Mouse (Mus musculus): ENCODE measurements at regions not wholly inside any gene's neighbourhood (a gene's known extent, or its start where the extent isn't known, plus 50 kb on each side); places are given as distances from the start of the nearest gene placed in this dataset.
A peak's percentile ranks its signal among the peaks of the same experiment; 100 is the strongest.

GRCm38 (mm10) chr13:70195854-70196253 is 393.7 kb downstream of the Med10 start:
- Histone ChIP-seq H3K9ac (ENCODE audit: low read depth, low read length) (no peak overlapping the region), H3K4me1 (replicated peaks; ENCODE audit: insufficient read depth, low read length) (no peaks in the 10 kb centered on the region; the same call in 1 of the 2 replicates), H3K9me3 (replicated peaks; ENCODE audit: low read length) (no peaks in the 10 kb centered on the region), H3K27me3 (ENCODE audit: insufficient read depth, low read length) (no peaks in the 10 kb centered on the region), H3K4me2 (ENCODE audit: low read length) (no peak overlapping the region), H3K27ac (no peak overlapping the region), H3K4me3 (replicated peaks; ENCODE audit: low read depth, low read length) (no peak overlapping the region), H3K36me3 (ENCODE audit: insufficient read depth, low read length) (no peaks in the 10 kb centered on the region)
- TF ChIP-seq CTCF (IDR thresholded peaks at IDR 0.05; ENCODE audit: low read depth): no peak
- 85% methylated on average over 4 of the region's 4 CpGs for WGBS
- ATAC-seq (replicated peaks; ENCODE audit: low FRiP score, low read depth) (no peak), DNase-seq (ENCODE audit: low spot score) (no peak)

DNA sequence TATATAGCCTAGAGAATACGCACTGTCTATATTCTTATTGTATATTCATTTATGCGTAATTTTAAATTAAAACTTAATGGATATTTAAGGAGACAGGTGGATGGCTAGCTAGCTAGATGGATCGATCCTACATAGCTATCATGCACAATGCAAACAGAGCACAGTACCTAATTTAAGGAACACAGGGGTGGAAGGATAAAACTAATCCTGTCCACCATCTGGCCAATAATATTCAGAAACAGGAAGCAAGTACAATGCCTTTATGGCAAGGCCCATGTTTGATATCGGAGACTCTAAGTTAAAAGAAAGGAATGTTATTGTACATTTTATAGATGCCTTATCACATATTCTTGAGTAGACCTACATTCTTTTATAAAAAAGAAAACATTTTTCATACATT is 396.4 kb downstream of the Med10 start:
- DNase-seq (ENCODE audit: low spot score): no peak
- H3K36me3 ChIP-seq (ENCODE audit: insufficient read depth, low read length): no peaks in the 10 kb centered on the region
- H3K27ac ChIP-seq: no peak overlapping the region
- no peak overlapping the region for H3K9ac ChIP-seq (ENCODE audit: low read depth, low read length)
- H3K4me3 ChIP-seq (replicated peaks; ENCODE audit: low read depth, low read length): no peak overlapping the region
- no peak for TF ChIP-seq CTCF (IDR thresholded peaks at IDR 0.05; ENCODE audit: low read depth)
- 83% methylated on average over 4 of the region's 4 CpGs for WGBS
- no peak overlapping the region for H3K4me2 ChIP-seq (ENCODE audit: low read length)
- no peaks in the 10 kb centered on the region for H3K9me3 ChIP-seq (replicated peaks; ENCODE audit: low read length)
- H3K27me3 ChIP-seq (ENCODE audit: insufficient read depth, low read length): no peaks in the 10 kb centered on the region
- no peak for ATAC-seq (replicated peaks; ENCODE audit: low FRiP score, low read depth)
- H3K4me1 ChIP-seq (replicated peaks; ENCODE audit: insufficient read depth, low read length): no peaks in the 10 kb centered on the region

GRCm38 (mm10) chr13:70199087-70199486 is 396.9 kb downstream of the Med10 start:
- Histone ChIP-seq H3K4me1 (replicated peaks; ENCODE audit: insufficient read depth, low read length) (no peaks in the 10 kb centered on the region), H3K36me3 (ENCODE audit: insufficient read depth, low read length) (no peaks in the 10 kb centered on the region), H3K4me3 (replicated peaks; ENCODE audit: low read depth, low read length) (no peak overlapping the region), H3K27me3 (ENCODE audit: insufficient read depth, low read length) (no peaks in the 10 kb centered on the region), H3K9ac (ENCODE audit: low read depth, low read length) (no peak overlapping the region), H3K27ac (no peak overlapping the region), H3K9me3 (replicated peaks; ENCODE audit: low read length) (no peaks in the 10 kb centered on the region), H3K4me2 (ENCODE audit: low read length) (no peak overlapping the region)
- DNase-seq (ENCODE audit: low spot score) (no peak), ATAC-seq (replicated peaks; ENCODE audit: low FRiP score, low read depth) (no peak)
- 71% methylated on average over 1 of the region's 1 CpGs for WGBS
- TF ChIP-seq CTCF (IDR thresholded peaks at IDR 0.05; ENCODE audit: low read depth): no peak

DNA sequence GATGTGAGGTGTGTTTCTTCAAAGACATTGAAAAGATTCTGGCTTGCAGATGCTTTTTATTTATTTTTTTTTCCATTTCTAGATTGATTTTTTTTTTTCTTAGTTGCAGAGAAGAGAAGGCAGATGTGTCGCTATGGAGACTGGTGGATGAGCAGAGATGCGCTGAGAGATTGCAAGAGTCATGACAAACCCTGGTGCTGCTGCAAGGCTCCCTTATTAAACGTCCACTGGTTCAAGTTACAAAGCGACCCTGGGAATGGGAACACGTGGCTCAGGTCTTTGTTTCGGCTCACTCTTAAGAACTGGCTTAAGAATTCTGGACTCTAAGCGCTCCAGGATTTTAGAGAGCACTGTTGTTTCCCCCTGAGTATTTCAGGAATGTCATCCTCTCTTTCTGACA is 403.1 kb downstream of the Med10 start:
- Histone ChIP-seq H3K4me3 (replicated peaks; ENCODE audit: low read depth, low read length) (no peak overlapping the region), H3K36me3 (ENCODE audit: insufficient read depth, low read length) (no peaks in the 10 kb centered on the region), H3K9me3 (replicated peaks; ENCODE audit: low read length) (no peaks in the 10 kb centered on the region), H3K4me1 (replicated peaks; ENCODE audit: insufficient read depth, low read length) (no peaks in the 10 kb centered on the region), H3K27me3 (ENCODE audit: insufficient read depth, low read length) (no peaks in the 10 kb centered on the region), H3K27ac (no peak overlapping the region), H3K4me2 (ENCODE audit: low read length) (no peak overlapping the region), H3K9ac (ENCODE audit: low read depth, low read length) (no peak overlapping the region)
- 48% methylated on average over 7 of the region's 7 CpGs for WGBS
- ATAC-seq (replicated peaks; ENCODE audit: low FRiP score, low read depth): no peak
- no peak for DNase-seq (ENCODE audit: low spot score)
- no peak for TF ChIP-seq CTCF (IDR thresholded peaks at IDR 0.05; ENCODE audit: low read depth)

DNA sequence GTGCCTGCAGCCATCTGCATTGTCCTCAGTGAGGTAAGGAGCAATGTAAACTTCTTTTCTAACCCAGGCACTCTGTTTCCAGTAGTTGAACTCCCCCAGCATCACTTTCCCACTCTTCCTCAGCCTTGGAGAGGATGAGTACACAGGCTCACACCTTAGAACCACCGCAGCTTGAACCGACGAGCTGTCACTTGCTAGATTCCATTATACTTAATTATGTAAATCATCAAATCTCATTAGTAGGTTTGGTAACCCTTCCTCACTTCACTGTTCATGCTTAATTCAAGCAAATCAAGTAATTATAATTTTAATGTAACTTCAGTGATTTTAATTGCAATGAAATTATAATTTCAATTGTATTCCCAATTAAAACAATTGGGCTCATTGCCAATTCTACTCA is 408.0 kb downstream of the Med10 start:
- Histone ChIP-seq H3K27ac (no peak overlapping the region), H3K4me3 (replicated peaks; ENCODE audit: low read depth, low read length) (no peak overlapping the region), H3K4me1 (replicated peaks; ENCODE audit: insufficient read depth, low read length) (no peaks in the 10 kb centered on the region), H3K27me3 (ENCODE audit: insufficient read depth, low read length) (no peaks in the 10 kb centered on the region), H3K4me2 (ENCODE audit: low read length) (no peak overlapping the region), H3K9ac (ENCODE audit: low read depth, low read length) (no peak overlapping the region), H3K9me3 (replicated peaks; ENCODE audit: low read length) (no peaks in the 10 kb centered on the region), H3K36me3 (ENCODE audit: insufficient read depth, low read length) (no peaks in the 10 kb centered on the region)
- 72% methylated on average over 3 of the region's 3 CpGs for WGBS
- TF ChIP-seq CTCF (IDR thresholded peaks at IDR 0.05; ENCODE audit: low read depth): no peak
- DNase-seq (ENCODE audit: low spot score) (no peak), ATAC-seq (replicated peaks; ENCODE audit: low FRiP score, low read depth) (no peak)

DNA sequence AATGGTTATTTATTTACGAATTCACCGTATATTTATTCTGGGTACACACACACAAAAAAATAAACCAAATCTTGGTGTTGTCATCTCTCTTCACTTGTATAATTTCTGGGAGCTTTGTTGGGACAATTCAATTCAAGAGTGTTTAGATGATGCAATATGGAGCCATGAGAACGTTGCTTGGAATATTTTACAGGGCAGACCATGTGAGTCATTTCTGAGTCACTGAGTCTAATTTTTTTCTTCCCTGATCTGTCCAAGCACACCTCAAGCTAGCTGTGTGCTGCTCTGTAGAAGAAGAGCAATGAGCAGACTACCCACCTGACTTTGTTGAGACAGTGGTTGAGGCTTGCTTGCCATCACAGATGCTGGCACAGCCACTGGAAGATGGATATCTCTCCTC is 410.8 kb downstream of the Med10 start:
- Histone ChIP-seq H3K4me1 (replicated peaks; ENCODE audit: insufficient read depth, low read length) (no peaks in the 10 kb centered on the region), H3K27ac (no peak overlapping the region), H3K27me3 (ENCODE audit: insufficient read depth, low read length) (no peaks in the 10 kb centered on the region), H3K4me3 (replicated peaks; ENCODE audit: low read depth, low read length) (no peak overlapping the region), H3K4me2 (ENCODE audit: low read length) (no peak overlapping the region), H3K9me3 (replicated peaks; ENCODE audit: low read length) (no peaks in the 10 kb centered on the region), H3K36me3 (ENCODE audit: insufficient read depth, low read length) (no peaks in the 10 kb centered on the region), H3K9ac (ENCODE audit: low read depth, low read length) (no peak overlapping the region)
- ATAC-seq (replicated peaks; ENCODE audit: low FRiP score, low read depth) (no peak), DNase-seq (ENCODE audit: low spot score) (no peak)
- TF ChIP-seq CTCF (IDR thresholded peaks at IDR 0.05; ENCODE audit: low read depth): no peak
- 72% methylated on average over 3 of the region's 3 CpGs for WGBS

DNA sequence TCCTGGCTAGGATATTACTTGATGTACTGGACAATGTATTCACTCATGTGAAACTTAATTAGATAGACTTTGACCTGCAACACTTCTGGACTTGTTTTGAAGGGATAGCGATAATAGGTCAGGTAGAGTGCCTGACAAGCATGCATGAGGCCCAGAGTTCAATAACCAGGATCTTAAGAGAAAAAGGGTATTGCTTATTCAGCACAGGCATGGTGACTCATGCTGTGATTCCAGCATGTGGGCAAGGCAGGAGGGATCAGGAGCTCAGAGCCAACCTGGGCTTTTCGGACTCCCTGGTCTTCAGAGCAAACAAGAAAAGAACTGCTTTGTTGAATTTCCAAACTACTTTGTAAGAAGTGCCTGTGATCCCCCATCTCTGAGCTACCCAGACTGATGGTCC is 411.4 kb downstream of the Med10 start:
- peak; percentile 49 for ATAC-seq (replicated peaks; ENCODE audit: low FRiP score, low read depth)
- Histone ChIP-seq H3K4me1 (replicated peaks; ENCODE audit: insufficient read depth, low read length) (no peaks in the 10 kb centered on the region), H3K36me3 (ENCODE audit: insufficient read depth, low read length) (no peaks in the 10 kb centered on the region), H3K27ac (no peak overlapping the region), H3K4me3 (replicated peaks; ENCODE audit: low read depth, low read length) (no peak overlapping the region), H3K9me3 (replicated peaks; ENCODE audit: low read length) (no peaks in the 10 kb centered on the region), H3K4me2 (ENCODE audit: low read length) (no peak overlapping the region), H3K9ac (ENCODE audit: low read depth, low read length) (no peak overlapping the region), H3K27me3 (ENCODE audit: insufficient read depth, low read length) (no peaks in the 10 kb centered on the region)
- no peak for TF ChIP-seq CTCF (IDR thresholded peaks at IDR 0.05; ENCODE audit: low read depth)
- DNase-seq (ENCODE audit: low spot score): no peak
- WGBS: 80% methylated on average over 2 of the region's 2 CpGs

Measured in kidney, postnatal 0 days (tissue).